Mouse (Mus musculus) lung, adult 2 months (tissue): ENCODE data around the gene Med16.

Experiments
- CTCF ChIP-seq: fragments of 200-500 bp; IDR thresholded peaks from 2 replicates; pipeline ENCODE4 v1.5.1; 2011; ENCODE audit warnings: mild to moderate bottlenecking, low read length, control low read depth; ENCODE audit not compliant: insufficient read depth
- POLR2A ChIP-seq: fragments of 200-500 bp; IDR thresholded peaks from 2 replicates; pipeline ENCODE4 v1.6.1; 2011; ENCODE audit warnings: low read depth, mild to moderate bottlenecking, control low read depth, low read length, borderline replicate concordance; ENCODE audit errors: extremely low read depth

DNA sequence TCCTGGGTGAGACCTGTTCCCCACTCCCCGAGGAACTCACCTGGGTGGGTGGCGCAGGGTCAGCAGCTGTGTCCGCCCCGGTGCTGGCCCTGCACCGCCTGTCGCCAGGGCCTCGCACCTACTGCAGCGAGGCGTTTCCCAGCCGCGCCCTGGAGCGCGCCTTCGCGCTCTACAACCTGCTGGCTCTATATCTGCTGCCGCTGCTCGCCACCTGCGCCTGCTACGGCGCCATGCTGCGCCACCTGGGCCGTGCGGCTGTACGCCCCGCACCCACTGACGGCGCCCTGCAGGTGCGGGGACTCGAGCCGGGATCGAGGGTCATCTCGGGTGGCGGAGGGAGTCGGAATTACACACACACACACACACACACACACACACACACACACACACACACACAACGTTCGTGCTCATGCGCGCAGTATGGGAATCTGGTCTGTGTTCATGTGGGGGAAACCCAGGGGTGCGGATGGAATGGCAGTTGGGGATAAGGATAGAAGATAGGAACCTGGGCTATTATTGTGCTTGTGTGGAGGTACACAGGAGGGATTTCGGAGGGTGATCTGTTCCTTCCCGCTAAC, 12.3 kb upstream of the Med16 start, which contains the start of gene R3hdm4:
- TF ChIP-seq CTCF (no peak), POLR2A (no peak)
